Mouse (Mus musculus) lung, postnatal 0 days (tissue): ENCODE measurements around the gene Ltbp4.

Source experiments
- CTCF ChIP-seq: IDR thresholded peaks from 2 replicates; pipeline ENCODE4 v1.5.1; 2016; ENCODE audit warnings: antibody characterized with exemption, mild to moderate bottlenecking
- EP300 ChIP-seq: IDR thresholded peaks from 2 replicates; pipeline ENCODE4 v1.6.1; 2016; ENCODE audit warnings: antibody characterized with exemption, mild to moderate bottlenecking, control low read depth

DNA sequence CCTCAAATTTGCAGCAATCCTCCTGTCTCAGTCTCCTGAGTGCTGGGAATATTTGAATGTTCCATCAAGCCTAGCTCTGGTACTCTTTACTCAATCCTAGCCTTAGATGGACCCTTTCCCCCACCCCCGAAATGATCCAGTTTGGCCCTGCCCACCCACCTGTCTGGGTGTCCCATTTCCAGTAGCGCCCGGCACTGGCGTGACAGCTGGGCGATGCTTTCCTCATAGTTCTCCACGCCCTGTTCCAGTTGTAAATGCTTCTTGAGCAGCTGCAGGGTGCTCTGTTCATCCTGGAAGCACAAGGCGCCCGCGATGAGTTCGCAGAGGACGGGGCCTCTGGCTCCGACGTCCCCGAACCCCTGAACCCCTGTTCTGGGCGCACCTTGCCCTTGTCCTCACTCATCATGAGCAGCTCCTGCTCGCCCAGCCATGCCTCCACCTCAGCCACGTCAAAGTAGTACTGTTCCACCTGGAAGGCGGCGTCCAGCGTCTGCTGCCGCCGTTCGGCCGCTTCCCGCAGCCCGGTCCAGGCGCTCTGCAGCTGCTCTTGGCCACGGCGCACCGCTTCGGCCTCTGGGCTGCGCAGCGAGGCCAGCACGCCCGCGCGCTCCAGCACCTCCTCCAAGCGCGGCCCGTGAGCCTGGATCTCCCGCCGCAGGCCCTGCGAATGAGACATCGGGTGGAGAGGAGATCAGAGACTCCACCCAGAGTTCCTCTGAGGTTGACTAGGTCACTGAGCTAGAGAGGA, 34.4 kb upstream of the Ltbp4 start:
- TF ChIP-seq EP300 (no peak), CTCF (no peak)
